Mouse (Mus musculus): Measurements from ENCODE around the gene Selenot. TPM values are rescaled to one million over a fixed set of nuclear protein-coding genes. Genes with fewer than 3 reads are reported as not detected.

Gene Selenot
- total RNA-seq, 2 experiments from 2014 or later, result 110 to 115 TPM

- intact Hi-C loops (cut with DNase I), result no loop called here
- DNase-seq, result no peak
Observed at GRCm38 (mm10) chr3:58624981-58625380, 48.5 kb downstream of the Selenot start.

DNA sequence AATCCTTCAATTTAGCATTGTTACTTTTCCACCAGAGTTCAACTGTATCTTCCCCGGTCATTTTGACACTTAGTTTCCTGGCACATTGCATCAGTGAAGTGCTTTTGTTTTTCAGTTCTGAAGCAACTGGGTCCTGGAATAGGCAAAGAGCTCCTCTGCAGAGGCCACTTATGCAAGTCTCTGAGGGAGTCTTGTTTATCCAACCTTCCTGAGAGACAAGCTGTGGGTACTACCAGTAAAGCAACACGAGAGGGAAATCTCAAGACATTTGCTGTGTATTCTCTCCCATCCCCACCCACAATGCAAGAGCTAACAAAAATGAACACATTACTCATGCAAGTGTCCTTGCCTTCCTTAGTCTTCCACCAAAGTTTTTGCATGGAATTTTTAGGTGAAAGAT lies 55.3 kb downstream of the Selenot start:
- DNase-seq, result no peak
- intact Hi-C loops (cut with DNase I), result no loop called here

GRCm38 (mm10) chr3:58636406-58637295 lies 60.2 kb downstream of the Selenot start, which contains the start of gene Erich6:
Gene Erich6 (minus strand): TSS chr3:58637207.
- intact Hi-C loops (cut with DNase I), result no loop called here
- no peak for DNase-seq

Other genes with a start within 250 kb of the Selenot start
- 10 to 100 TPM; 19.9 to 21.9 TPM for gene Tsc22d2, start 161.9 kb upstream of the Selenot start, total RNA-seq (2021)
- 10 to 100 TPM; 39.1 to 47.1 TPM for gene Eif2a, start 50.8 kb upstream of the Selenot start, total RNA-seq (2021)
- 1 to 10 TPM; 6.5 to 7.1 TPM for gene Serp1, start 50.7 kb upstream of the Selenot start, total RNA-seq (2021)
- not detected for gene Erich6, start 60.6 kb downstream of the Selenot start, total RNA-seq (2021)
- 1 to 10 TPM; 8.4 to 9.1 TPM for gene Siah2, start 115.8 kb downstream of the Selenot start, total RNA-seq (2021)
- not detected for gene Mindy4b-ps, start 245.7 kb downstream of the Selenot start, total RNA-seq (2021)

Measured in gastrocnemius, postnatal 36 days (tissue).